Mouse (Mus musculus) neutrophil, adult 5-6 weeks (primary cell): ENCODE measurements around the gene Pacsin2. TPM values are rescaled to one million over a fixed set of nuclear protein-coding genes. Genes with fewer than 3 reads are reported as not detected.
A peak's percentile ranks its signal among the peaks of the same experiment; 100 is the strongest.
"Not testable (repeated sequence)": the region's sequence is repeated elsewhere in the genome, so short reads cannot be mapped to it uniquely, and the experiment has no call there.

Experiments used
- ATAC-seq: fragments of 151-379, 151-347 bp; 2 replicates; pipeline ENCODE4 v1.8.0; 2017; ENCODE audit warnings: mild to moderate bottlenecking, moderate TSS enrichment; ENCODE audit not compliant: insufficient number of reproducible peaks, poor library complexity, low FRiP score, severe bottlenecking; ENCODE audit errors: extremely low read depth
- total RNA-seq: library from RNA; stranded (forward); fragments of 200-1000 nt; gene quantifications from 2 replicates; pipeline ENCODE4 v1.2.3, GENCODE M21; 2017

Gene Pacsin2
- total RNA-seq, 1 experiment from 2014 or later: 66.8 TPM

DNA sequence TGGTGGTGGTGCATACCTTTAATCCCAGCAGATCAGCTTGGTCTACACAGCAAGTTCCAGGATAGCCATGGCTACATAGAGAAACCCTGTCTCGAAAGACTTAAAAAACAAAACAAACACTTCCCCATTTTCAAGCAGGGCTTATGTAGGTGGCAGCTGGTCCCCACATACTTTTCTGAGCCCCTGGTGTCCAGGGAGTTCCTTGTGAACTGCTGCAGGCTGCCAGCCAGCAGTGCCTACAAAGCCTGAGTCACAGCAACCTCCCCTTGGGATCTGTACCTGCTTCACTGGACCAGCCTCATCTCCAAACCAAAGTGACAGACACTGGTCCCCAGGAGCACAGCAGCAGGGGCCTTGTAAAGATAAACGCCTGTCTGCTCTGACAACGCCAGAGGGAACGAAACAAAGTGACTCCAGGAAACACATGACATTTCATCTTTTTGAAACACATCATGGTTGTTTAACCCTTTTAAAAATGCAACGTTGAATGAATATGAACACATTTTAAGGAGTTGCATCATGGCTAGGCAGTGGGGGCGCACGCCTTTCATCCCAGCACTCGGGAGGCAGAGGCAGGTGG lies 18.3 kb upstream of the Pacsin2 start:
- no peak for ATAC-seq

DNA sequence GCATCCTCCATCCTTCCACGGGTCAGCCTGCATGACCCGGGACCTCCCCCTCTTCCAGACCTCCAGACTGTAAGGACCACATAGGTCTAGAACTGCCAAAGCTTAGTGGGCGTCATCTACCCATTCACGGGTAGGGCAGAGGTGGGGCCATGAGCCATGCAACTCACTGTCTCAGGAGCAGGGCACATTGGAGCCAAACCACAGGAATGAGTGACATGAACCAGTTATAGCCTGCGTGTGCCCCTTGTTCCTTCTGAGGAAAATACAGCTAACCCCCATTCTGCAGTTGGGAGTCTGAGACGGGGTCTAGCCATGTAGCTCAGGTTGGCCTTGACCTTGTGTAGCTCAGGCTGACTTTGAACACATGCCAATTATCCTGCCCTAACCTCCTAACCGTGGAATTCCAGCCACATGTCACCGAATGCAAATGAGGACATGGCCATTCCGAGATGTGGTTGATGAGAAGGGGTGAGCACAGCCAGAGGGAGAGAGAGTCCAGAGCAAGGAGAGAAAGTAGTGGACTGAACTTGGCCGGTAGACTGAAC lies 16.9 kb upstream of the Pacsin2 start:
- ATAC-seq: no peak

DNA sequence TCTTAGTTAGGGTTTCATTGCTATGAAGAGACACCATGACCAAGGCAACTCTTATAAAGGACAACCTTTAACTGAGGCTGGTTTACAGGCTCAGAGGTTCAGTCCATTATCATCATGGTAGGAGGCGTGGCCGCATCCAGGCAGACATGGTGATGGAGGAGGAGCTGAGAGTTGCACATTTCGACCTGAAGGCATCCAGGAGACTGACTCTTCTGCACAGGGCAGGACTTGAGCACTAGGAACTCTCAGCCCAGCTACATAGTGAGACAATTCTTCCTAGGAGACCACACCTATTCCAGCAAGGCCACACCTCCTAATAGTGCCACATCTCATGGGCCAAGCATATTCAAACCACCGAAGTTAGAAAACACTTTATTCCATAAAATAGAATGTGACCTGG lies 15.4 kb upstream of the Pacsin2 start:
- ATAC-seq: no peak

DNA sequence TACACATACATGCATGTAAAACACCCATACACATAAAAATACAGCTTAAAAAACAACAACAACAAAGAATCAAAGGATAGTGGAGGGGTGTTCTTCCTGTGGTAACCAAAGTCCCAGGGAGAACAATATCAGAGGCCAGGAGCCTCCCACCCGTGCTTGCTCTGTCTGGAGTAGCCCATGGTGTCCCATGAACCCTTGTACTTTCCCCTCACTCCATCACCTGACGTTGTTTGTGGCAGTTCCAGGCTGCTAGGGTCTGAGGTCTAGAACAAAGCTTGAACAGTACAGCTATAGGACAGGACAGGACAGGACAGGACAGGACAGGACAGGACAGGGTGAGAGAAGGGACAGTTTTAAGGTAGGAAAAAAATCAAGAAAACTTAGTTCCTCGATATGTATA lies 13.7 kb upstream of the Pacsin2 start:
- ATAC-seq: no peak

DNA sequence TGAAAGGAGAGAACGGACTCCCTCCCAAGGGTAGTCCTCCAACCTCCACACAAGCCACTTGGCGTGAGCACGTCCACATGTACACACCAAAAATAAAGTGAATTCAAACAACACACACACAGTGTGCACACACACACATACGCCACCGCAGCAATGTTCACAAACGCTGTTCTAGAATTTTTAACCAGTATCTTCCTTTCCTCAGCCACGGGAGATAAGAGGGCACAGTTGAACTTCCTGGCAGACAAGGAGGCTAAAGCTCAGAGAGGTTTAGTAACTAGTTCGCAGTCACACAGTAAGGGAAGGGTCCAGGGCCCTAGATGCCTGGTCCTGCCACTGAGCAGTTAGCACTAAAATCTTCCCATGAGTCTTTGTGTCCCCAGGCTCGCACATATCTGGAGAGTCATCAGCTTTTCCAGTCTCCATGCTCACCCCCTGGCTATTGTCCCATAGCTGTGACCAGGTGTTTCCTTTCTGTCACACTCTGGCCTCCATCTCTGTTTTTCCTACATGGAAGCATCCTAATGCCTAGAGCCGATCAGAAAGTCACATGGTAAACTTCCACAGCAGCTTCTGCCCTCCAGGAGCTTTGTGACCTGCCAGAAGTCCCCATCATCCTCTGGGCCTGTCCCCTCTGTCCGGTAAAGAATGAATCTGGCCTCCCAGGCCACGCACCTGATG lies 12.3 kb upstream of the Pacsin2 start:
- no peak for ATAC-seq

DNA sequence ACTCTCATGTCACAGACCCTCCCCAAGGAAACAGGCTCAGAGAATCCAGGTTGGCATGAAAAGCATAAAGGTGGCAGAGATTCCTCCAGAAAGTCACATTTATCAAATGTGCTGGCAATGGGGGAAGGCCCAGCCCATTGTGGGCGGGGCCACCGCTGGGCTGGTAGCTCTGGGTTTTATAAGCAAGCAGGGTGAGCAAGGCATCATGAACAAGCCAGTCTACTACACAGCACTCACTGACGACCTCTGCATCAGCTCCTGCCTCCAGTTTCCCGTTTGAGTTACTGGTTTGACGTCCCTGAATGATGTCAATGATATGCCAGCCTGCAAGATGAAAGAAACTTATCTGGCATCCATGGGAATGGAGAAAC lies 10.0 kb upstream of the Pacsin2 start:
- ATAC-seq: no peak

DNA sequence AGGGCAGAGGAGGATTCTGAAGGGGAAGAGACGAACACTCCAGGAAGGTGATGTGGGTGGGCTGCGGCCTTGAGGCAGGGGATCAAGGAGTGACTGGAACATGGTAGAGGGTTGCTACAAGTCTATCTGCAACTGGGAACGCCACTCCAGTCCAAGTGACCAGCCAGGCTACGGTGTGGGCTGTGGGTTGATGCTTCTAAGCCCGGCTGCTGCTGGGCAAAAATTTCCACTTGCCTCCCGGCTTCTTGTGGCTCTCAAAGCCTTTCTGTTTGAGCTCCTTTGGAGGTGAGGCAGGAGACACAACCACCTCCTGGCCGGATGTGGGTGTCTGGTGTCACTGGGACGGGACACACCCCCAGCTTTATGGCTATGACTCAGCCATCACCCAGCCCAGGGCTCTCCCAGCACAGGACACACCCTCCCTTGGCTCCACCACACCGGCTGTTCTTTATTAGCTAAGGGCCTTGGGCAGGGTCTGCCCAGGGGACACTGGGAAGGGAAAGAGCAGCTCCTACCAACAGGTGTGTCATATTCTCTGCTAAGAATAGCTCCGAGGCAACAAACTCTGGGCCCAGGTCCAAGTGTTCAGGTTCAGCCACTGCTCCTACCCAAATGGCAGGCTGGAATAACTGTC lies 9.5 kb upstream of the Pacsin2 start:
- peak; percentile 77 for ATAC-seq

DNA sequence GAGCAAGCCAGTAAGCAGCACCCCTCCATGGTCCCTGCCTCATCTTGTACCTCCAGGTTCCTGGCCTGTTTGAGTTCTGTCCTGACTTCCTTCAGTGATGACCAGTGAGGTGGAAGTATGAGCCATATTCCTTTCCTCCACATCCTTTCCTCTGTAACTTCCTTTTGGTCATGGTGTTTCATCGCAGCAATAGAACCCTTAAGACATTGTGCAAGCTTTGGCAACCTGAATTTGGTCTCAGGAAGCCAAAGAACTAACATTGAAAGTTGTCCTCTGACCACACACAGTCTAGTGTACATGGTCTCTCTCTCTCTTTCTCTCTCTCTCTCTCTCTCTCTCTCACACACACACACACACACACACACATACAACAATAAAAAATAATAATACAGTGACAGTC lies 8.8 kb upstream of the Pacsin2 start:
- ATAC-seq: no peak

DNA sequence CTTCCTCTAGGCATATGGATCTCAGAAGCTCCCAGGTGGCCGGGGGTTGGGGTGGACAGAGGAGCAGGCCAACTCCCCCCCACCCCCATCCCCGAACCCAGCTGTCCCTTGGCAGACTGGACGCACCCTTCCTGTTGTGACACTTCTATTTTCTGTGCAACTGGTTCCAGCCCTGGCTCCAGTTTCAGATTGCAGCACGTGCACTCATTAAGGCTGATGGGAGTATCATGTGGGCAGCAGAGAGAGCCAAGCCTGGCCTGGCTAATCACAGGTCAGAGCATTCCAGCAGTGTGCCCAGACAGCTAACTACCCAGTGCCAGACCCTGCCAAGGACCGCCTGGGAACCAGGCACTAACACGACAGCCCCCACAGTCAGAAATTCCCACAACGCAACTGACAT lies 7.1 kb upstream of the Pacsin2 start:
- ATAC-seq: no peak

DNA sequence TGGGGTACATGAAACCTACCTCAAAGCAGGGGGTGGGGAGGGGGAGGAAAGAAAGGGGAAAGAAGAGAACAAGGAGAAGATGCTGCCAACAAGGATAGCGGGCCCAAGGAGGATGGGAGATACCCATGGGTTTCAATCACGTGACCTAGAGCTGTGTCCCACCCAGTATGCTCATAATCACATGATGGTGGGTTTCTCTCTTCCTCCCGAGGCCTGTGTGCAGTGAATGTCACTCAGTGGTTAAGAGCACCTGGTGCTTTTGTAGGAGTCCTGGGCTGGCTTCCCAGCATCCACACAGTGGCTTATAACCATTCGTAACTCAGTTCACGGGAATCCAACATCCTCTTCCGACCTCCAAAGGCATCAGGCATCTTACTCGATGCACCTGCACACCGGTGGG lies 6.0 kb upstream of the Pacsin2 start:
- no peak for ATAC-seq

DNA sequence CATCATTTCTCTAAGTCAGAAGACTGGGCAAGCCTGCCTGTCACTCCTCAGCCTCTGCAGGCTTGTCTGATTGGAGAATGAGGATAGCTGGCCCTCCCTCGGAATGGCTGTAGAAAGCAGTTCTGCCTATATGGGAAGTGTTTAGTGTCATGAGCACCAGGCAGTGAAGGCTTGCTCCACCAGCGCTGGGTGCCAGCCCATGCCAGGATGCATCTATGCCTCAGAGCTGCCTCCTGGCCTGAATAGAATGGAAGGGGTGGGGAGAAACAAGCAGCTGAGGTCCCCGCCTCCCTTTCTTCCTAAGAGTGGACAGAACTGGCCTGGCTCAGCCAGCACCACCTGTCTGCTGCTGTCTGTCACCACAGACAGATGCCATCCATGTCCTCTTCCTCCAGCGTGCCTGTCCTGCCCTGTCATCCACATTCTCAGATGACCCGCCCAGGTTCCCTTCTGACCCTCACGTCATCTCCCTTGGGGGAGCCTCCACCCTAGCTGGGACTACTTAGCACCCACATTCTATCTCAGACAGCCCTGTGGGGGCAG lies 4.9 kb upstream of the Pacsin2 start:
- no peak for ATAC-seq

DNA sequence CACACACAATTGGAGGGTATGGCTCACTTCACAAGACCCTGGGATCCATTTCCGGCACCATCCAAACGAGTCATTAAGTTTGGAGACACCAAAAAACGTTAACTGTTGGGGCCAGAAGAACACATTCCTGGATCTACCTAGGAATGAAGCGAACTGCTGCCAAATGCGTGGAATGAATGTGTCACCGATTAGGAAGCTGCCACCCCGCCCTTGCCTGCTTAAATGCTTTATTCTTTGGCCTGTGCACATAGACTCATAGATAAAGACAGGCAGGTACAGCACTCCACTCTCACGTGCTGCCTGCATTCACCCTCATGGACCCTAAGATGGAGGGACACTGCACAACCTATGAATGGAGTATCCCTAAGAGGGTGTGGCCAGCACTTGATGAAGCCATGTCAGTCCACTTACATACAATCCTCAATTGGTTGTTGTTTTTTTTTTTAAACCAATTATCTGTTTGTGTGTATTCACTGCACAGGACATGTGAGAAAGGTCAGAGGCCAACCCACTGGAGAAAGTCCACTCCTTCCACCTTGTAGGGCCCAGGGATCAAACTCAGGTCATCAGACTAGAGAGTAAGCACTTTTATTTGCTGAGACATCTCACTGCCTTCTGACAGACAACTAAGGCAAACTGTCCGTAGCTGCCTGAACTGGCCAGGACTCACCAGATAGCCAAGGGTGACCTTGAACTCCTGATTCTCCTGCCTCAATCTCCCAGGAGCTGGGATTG lies 3.0 kb upstream of the Pacsin2 start:
- no peak for ATAC-seq

DNA sequence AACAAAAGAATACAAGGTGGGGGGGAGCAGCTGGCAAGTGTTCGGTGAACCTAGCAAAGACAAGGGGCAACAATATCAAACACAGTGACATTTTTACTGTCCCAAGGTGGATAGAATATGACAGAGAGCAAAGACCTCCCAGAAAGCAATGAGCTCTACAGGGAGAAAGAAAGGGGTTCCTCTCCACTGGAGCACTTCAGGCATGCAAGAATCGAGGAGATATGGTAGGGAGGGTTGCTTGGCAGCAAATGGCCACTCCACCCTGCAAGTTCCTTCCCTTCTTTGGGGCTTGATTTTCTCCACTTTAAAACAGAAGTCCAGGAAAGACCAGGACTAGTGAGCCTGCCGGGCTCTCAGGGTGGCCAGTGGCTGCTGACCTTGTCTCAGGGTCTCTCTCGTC lies 1.9 kb upstream of the Pacsin2 start:
- no peak for ATAC-seq

DNA sequence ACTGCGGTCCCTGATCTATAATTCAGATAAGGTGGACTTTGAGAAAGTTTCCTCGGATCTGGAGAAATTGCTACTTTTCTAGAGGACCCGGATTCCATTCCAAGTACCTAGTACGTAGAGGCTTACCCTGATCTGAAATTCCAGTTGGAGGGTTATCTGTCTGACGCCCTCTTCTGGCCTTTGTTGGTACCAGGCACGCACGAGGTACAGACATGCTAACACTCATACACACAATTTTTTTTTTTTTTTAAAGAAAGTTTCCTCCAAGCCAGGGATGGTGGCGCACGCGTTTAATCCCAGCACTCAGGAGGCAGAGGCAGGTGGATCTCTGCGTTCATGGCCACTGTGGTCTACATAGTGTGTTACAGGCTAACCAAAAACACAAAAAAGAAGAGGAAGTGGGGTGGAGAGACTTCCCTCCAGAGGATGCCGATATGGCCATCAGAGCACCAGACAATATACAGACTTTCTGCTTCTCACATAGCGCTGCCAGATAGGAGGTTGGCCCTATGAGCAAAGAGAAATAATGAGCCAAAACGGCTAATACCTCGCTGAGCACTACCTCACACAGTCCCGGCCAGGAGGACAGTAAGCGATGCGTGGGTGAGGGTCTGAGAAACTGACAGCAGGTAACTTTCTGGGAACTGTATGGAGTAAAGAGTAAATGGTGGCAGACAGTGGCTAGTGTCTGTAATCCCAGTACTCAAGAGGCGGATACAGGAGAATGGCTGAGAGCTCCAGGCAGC lies 672 bp upstream of the Pacsin2 start:
- ATAC-seq: no peak

DNA sequence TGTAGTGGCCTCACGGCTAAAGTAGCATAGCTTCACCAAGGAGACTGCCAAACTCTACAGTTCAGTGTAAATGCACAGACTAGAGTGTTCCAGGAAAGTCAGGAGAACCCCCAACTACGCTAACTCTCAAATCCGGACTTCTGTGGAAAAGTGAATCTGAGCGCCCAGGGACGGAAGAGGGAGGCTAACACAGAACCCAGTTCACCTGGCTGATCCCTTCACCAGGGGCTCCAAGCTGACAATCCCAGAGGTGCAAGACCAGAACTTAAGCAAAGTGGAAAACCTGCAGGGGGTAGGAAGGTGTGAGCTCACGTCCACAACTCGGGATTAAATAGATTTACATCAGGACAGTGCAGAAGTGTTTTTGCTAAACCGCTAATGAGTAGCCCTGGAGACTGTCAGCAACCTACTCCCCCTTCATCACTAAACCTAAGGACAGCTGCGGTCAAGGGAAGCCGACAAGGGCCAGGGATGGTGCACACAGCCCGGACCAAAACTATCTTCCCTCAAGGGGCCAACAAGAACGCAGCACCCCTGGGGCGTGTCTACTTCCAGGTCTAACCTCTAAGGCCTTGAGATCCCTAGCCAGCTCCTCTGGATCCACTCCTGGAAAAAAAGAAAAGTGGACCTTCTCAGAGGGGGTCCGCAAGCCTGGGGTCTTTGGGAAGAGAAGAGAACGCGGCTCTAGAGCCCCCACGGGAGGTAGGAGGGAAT lies 880 bp downstream of the Pacsin2 start:
- ATAC-seq: no peak

DNA sequence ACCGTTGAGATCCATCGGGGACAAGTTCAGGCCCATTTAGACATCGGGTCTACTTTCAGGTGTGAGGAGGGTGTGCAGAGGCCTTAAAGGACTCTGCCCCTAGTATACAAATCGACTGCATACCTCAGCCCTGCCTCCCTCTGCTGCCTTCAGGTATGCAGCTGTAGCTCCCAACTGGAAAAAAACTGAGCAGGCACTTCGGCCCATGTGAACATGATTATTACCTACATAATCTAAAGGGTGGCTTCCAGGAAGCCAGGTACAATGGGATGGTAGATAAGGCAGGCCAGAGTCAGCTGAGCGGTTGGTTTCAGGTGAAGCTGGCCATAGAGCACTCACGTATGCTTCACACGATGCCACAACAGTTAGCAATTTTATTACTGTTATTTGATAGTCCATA lies 2.1 kb downstream of the Pacsin2 start:
- not testable (repeated sequence) for ATAC-seq

DNA sequence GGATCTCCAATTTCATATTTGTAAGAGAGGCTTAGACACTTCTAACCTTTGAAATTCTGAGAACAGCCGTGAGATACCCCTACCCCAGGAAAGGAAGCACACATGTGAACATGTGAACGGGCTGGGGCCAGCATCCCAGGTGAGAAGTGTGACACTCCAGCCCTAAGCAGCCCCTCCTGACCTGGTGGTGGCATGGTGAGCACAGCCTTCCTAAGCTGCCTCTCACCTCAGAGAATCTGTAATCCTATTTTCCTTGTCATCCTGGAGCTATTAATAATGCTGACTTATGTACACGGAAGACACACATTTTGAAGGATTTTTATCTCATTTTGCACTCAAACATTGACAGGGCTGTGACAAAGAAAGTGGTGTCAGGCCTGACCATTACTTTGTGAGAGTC lies 3.5 kb downstream of the Pacsin2 start:
- no peak for ATAC-seq

DNA sequence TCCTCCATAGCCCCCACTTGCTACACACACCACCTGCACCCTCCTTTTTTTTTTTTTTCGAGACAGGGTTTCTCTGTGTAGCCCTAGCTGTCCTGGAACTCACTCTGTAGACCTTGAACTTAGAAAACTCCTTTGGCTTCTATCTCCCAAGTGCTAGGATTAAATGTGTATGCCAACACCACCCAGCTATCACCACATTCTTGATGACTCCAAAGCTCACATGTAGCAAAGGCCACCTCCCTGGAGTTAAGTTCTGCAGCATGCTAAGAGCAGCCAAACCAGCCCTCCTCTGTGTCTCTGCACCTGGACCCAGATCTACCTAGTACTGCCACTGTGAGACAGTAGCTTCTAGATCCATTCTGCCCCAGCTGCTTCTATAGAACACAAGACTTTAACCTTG lies 6.9 kb downstream of the Pacsin2 start:
- no peak for ATAC-seq
